Mouse (Mus musculus): Measurements from ENCODE around the gene Gab1.

- no peak for TF ChIP-seq CTCF (IDR thresholded peaks at IDR 0.05 in 2 of 3, conservative IDR thresholded peaks at IDR 0.05 in 1 of 3; ENCODE audit: control insufficient read depth in 1 of 3, insufficient read depth in 1 of 3, low read depth in 2 of 3, low read length in 3 of 3, poor library complexity in 1 of 3, severe bottlenecking in 1 of 3)
- TF ChIP-seq JUND (IDR thresholded peaks at IDR 0.05; ENCODE audit: low read depth, low read length) = no peak
These were observed 1.4 kb downstream of the Gab1 start for GRCm38 (mm10) chr8:80878801-80879425.
